Mouse (Mus musculus) myocyte (in vitro differentiated cells): ENCODE results near the gene P2ry2.

ENCODE experiments used
- MAX ChIP-seq: IDR thresholded peaks from one replicate; pipeline ENCODE4 v1.6.1; 2011; ENCODE audit warnings: low read depth, mild to moderate bottlenecking, control low read depth
- POLR2A ChIP-seq: IDR thresholded peaks from one replicate; pipeline ENCODE4 v1.6.1; 2011; ENCODE audit warnings: low read depth, mild to moderate bottlenecking, control low read depth, moderate library complexity; ENCODE audit not compliant: insufficient read length
- USF1 ChIP-seq: IDR thresholded peaks from one replicate; pipeline ENCODE4 v1.6.1; 2011; ENCODE audit warnings: low read depth, mild to moderate bottlenecking, control low read depth, moderate library complexity

- TF ChIP-seq USF1: no peak
- no peak for TF ChIP-seq POLR2A
- TF ChIP-seq MAX: no peak
Measured at GRCm38 (mm10) chr7:100950031-100950430, 62.6 kb downstream of the P2ry2 start.
